Mouse (Mus musculus) intestine, embryonic 14.5 days (tissue): Measurements from ENCODE around the gene Cln3. TPM values are rescaled to one million over a fixed set of nuclear protein-coding genes. Genes with fewer than 3 reads are reported as not detected.

Experiments used
- ATAC-seq: fragments of 200-750 bp; cut with Nextera tagmentation; replicated peaks from 2 replicates; pipeline ENCODE4 v1.8.0; 2017; ENCODE audit warnings: low read depth, moderate number of reproducible peaks, moderate TSS enrichment, moderate library complexity; ENCODE audit not compliant: low FRiP score, low TSS enrichment
- DNase-seq: peaks from one replicate; pipeline ENCODE4 v3.0.0-alpha.2; 2018; ENCODE audit warnings: low spot score
- H3K27ac ChIP-seq: fragments of 300-500 bp; sonication (generic); 2 replicates; pipeline ENCODE4 v1.5.1; 2014; ENCODE audit warnings: low read depth, mild to moderate bottlenecking, control low read depth
- H3K27me3 ChIP-seq: fragments of 300-500 bp; sonication (generic); replicated peaks from 2 replicates; pipeline ENCODE4 v1.6.1; 2014; ENCODE audit warnings: low read length, control low read depth; ENCODE audit not compliant: control insufficient read depth, insufficient read depth
- H3K36me3 ChIP-seq: fragments of 300-500 bp; sonication (generic); 2 replicates; pipeline ENCODE4 v1.6.1; 2014; ENCODE audit warnings: low read length, control low read depth; ENCODE audit not compliant: control insufficient read depth, insufficient read depth
- H3K4me1 ChIP-seq: fragments of 300-500 bp; sonication (generic); replicated peaks from 2 replicates; pipeline ENCODE4 v1.6.1; 2014; ENCODE audit warnings: low read length, control low read depth, mixed read lengths; ENCODE audit not compliant: control insufficient read depth, insufficient read depth
- H3K4me2 ChIP-seq: fragments of 300-500 bp; sonication (generic); 2 replicates; pipeline ENCODE4 v1.6.1; 2014; ENCODE audit warnings: low read length
- H3K4me3 ChIP-seq: fragments of 300-500 bp; sonication (generic); 2 replicates; pipeline ENCODE4 v1.5.1; 2014; ENCODE audit warnings: low read depth, low read length, control low read depth, mixed read lengths
- H3K9ac ChIP-seq: fragments of 300-500 bp; sonication (generic); 2 replicates; pipeline ENCODE4 v1.6.1; 2014; ENCODE audit warnings: mild to moderate bottlenecking, low read length
- H3K9me3 ChIP-seq: fragments of 300-500 bp; sonication (generic); 2 replicates; pipeline ENCODE4 v1.6.1; 2016; ENCODE audit warnings: low read length, control low read depth; ENCODE audit not compliant: control insufficient read depth
- WGBS: fragments of 180-500 bp; shearing (Covaris S2); extraction: QIAGEN DNeasy Blood & Tissue Kit; methylation state at CpG from one replicate; pipeline ENCODE4 v1.1.7; 2014; 5-methylcytosine and 5-hydroxymethylcytosine counted together
- polyA plus RNA-seq: library from polyadenylated mRNA; unstranded; fragments of >200 nt; fragmentation: Nextera tagmentation; extraction: Ambion mirVana; gene quantifications from 2 replicates; pipeline ENCODE4 v1.2.1, GENCODE M21; 2014

Gene Cln3
- 24.3 and 30.3 TPM in 2 replicates for polyA plus RNA-seq

GRCm38 (mm10) chr7:126585717-126586116 lies at the start of gene Cln3:
Cln3 (minus strand) TSS chr7:126585817.
- no peaks in the 10 kb centered on the region for H3K27me3 ChIP-seq
- H3K9me3 ChIP-seq = no peaks in the 10 kb centered on the region
- H3K36me3 ChIP-seq = no peaks in the 10 kb centered on the region
- no peak within 1 kb of the TSS for H3K4me2 ChIP-seq
- H3K27ac ChIP-seq = no peak within 1 kb of the TSS
- WGBS = 69% methylated on average over 6 of the region's 6 CpGs
- peaks cover 3% of the 10 kb centered on the region; the same call in 1 of the 2 replicates for H3K4me1 ChIP-seq
- no peak within 1 kb of the TSS for H3K4me3 ChIP-seq
- ATAC-seq (no peak), DNase-seq (no peak)
- H3K9ac ChIP-seq = no peak within 1 kb of the TSS

DNA sequence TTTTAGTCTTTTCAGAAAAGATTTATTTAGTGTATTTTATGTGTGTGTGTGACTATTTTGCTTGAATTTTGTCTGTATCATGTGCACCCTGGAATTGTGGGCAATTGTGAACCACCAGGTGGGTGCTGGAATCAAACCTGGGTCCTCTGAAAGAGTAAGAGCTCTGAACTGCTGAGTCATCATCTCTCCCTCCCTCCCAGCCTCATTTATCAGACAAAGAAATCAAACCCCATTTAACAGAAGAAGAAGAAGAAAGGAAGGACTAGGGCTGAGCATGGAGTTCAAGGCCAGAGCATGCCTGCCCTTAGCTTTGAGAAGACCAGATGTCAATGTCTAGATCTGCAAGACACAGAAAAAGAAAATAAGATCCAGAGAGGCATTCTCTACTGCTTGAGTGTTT lies 49.8 kb upstream of the Cln3 start:
- H3K9me3 ChIP-seq = no peaks in the 10 kb centered on the region
- H3K27ac ChIP-seq = no peak overlapping the region
- DNase-seq (no peak), ATAC-seq (no peak)
- H3K27me3 ChIP-seq = no peaks in the 10 kb centered on the region
- no peaks in the 10 kb centered on the region for H3K36me3 ChIP-seq
- no peak overlapping the region for H3K4me3 ChIP-seq
- no peaks in the 10 kb centered on the region for H3K4me1 ChIP-seq
- no peak overlapping the region for H3K9ac ChIP-seq
- no peak overlapping the region for H3K4me2 ChIP-seq

GRCm38 (mm10) chr7:126632478-126632877 lies 46.9 kb upstream of the Cln3 start:
- no peak for ATAC-seq
- Histone ChIP-seq H3K9ac (no peak overlapping the region), H3K4me3 (no peak overlapping the region), H3K27me3 (no peaks in the 10 kb centered on the region), H3K36me3 (no peaks in the 10 kb centered on the region), H3K4me2 (no peak overlapping the region), H3K4me1 (no peaks in the 10 kb centered on the region), H3K9me3 (no peaks in the 10 kb centered on the region), H3K27ac (no peak overlapping the region)
- 80% methylated on average over 2 of the region's 2 CpGs for WGBS
- DNase-seq = no peak

DNA sequence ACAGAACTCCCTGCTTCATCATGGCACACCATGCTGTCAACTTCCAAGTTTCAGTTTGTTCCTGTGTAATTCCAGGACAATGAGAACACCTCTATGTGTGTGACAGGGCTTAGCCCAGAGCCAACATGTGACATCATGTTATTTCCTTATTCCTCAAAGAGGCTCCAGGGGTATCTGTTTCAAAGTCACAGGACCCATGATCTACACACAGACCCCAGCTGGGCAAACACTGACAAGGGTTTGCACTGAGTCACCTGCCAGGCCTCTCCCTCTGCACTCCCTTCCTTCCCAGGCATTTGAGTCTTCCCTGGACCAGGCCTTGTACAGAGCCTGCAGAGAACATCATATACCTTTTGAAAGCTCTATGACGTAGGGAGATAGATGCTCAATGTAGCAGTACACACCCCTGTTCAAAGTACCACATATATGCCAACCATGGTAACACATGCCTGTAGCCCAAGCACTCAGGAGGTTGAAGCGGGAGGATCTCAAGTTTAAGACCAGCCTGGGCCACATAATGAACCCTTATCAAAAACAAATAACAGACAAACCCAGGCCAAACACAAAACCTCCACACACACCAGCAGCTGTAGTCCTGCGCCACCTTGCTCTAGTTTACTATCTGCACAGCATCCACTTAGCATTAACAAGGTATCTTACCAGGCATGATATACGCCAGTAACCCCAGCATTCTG lies 45.4 kb upstream of the Cln3 start, which contains the start of gene Nupr1:
Gene Nupr1, minus strand, starts transcription at position 38 of the 695 bp plus-strand sequence.
- Histone ChIP-seq H3K4me3 (no peak within 1 kb of the TSS), H3K9me3 (no peaks in the 10 kb centered on the region), H3K27me3 (no peaks in the 10 kb centered on the region), H3K4me2 (no peak within 1 kb of the TSS), H3K9ac (no peak within 1 kb of the TSS), H3K27ac (peak within 1 kb of the TSS; percentile 59), H3K4me1 (no peaks in the 10 kb centered on the region), H3K36me3 (no peaks in the 10 kb centered on the region)
- ATAC-seq (peak; percentile 60), DNase-seq (no peak)
- 86% methylated on average over 4 of the region's 4 CpGs for WGBS

DNA sequence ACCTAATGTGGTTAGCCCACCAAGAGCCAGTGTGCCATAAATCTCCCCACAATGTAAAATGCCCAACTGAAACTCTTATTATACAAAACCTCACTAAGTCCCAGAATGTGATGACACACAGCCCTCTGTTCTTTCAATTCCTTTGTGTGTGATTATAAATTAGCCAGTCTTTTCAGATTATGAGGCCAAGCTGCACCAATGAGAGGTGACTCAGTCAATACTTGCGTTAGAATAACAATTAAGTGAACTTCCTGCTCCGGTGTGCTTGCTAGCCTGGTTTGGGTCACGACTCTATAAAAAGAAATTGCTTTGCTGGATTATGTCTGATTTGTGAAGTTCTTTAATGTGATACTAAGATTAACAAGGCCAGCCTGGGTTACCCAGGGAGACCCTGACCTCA lies 44.3 kb upstream of the Cln3 start:
- Histone ChIP-seq H3K36me3 (no peaks in the 10 kb centered on the region), H3K4me3 (no peak overlapping the region), H3K27me3 (no peaks in the 10 kb centered on the region), H3K9ac (no peak overlapping the region), H3K4me2 (no peak overlapping the region), H3K9me3 (no peaks in the 10 kb centered on the region), H3K4me1 (no peaks in the 10 kb centered on the region), H3K27ac (peak overlapping the region; percentile 27)
- ATAC-seq (no peak), DNase-seq (no peak)
- 45% methylated on average over 3 of the region's 3 CpGs for WGBS

GRCm38 (mm10) chr7:126628111-126628510 lies 42.5 kb upstream of the Cln3 start:
- 44% methylated on average over 6 of the region's 6 CpGs for WGBS
- H3K4me1 ChIP-seq = no peaks in the 10 kb centered on the region
- H3K9ac ChIP-seq = no peak overlapping the region
- no peaks in the 10 kb centered on the region for H3K27me3 ChIP-seq
- no peaks in the 10 kb centered on the region for H3K36me3 ChIP-seq
- H3K4me3 ChIP-seq = no peak overlapping the region
- H3K27ac ChIP-seq = no peak overlapping the region
- no peak overlapping the region for H3K4me2 ChIP-seq
- DNase-seq (no peak), ATAC-seq (no peak)
- no peaks in the 10 kb centered on the region for H3K9me3 ChIP-seq

- no peak overlapping the region for H3K9ac ChIP-seq
- no peak overlapping the region for H3K27ac ChIP-seq
- H3K9me3 ChIP-seq = no peaks in the 10 kb centered on the region
- ATAC-seq (no peak), DNase-seq (no peak)
- H3K36me3 ChIP-seq = no peaks in the 10 kb centered on the region
- no peak overlapping the region for H3K4me2 ChIP-seq
- no peak overlapping the region for H3K4me3 ChIP-seq
- no peaks in the 10 kb centered on the region for H3K4me1 ChIP-seq
- 85% methylated on average over 3 of the region's 3 CpGs for WGBS
- no peaks in the 10 kb centered on the region for H3K27me3 ChIP-seq
Measured at GRCm38 (mm10) chr7:126625807-126626600, 40.4 kb upstream of the Cln3 start.

- no peak overlapping the region for H3K9ac ChIP-seq
- no peak overlapping the region for H3K4me3 ChIP-seq
- 42% methylated on average over 6 of the region's 6 CpGs for WGBS
- H3K27me3 ChIP-seq = no peaks in the 10 kb centered on the region
- no peaks in the 10 kb centered on the region for H3K36me3 ChIP-seq
- DNase-seq (no peak), ATAC-seq (0 out of 2 replicates have a peak, but pooled peaks have one; percentile 30)
- no peaks in the 10 kb centered on the region for H3K4me1 ChIP-seq
- no peak overlapping the region for H3K4me2 ChIP-seq
- no peaks in the 10 kb centered on the region for H3K9me3 ChIP-seq
- H3K27ac ChIP-seq = no peak overlapping the region
Measured at GRCm38 (mm10) chr7:126625369-126625768, 39.8 kb upstream of the Cln3 start.
